Mouse (Mus musculus): ENCODE measurements around the gene Mpeg1.

The Mpeg1 gene

GRCm38 (mm10) chr19:12460282-12461249 is at the start of gene Mpeg1:
Mpeg1 (plus strand) TSS chr19:12460779.
- no peak for DNase-seq

- no peak for DNase-seq
Observed at GRCm38 (mm10) chr19:12413737-12414136, 46.8 kb upstream of the Mpeg1 start.

GRCm38 (mm10) chr19:12417361-12417760 is 43.2 kb upstream of the Mpeg1 start, which contains the start of gene Olfr1441:
Olfr1441 (plus strand) TSS chr19:12417433.
- DNase-seq = no peak

DNA sequence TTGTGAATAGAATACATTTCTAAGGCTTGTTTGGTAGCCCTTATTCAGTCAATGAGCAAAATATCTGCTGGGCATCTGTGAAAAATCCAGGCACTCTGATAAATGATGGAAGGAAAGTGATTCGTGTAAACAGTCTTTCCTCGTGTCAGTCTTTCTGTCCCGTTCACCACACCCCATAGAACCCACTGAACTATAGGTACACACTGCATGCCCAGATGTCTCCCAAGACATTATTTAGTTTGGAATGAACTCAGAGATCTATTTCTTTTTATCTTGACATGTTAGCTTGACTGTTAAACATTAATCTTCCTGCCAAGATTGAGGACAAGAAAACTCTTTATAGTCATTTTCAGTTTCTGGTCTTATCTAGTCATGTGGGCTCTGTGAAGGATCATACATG is 42.3 kb upstream of the Mpeg1 start:
- DNase-seq = no peak

DNA sequence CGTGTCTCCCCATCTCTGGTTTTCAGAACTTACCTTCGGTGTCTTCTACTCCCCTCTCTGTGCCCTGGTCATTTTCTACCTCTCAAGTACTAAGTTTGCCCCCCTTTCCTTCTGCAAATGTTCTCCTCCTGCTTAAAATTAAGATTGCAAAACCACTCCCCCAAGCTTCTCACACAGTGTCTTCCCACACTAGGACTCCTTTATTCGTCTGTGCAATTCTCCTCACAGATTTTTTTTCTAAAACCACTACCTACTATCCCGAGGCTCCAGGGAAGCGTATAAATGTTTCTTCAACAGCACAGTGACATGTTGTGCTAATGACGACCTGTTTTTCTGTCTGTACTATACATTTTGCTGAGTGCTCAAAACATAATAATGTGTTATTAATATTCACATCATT is 40.0 kb upstream of the Mpeg1 start:
- no peak for DNase-seq

DNA sequence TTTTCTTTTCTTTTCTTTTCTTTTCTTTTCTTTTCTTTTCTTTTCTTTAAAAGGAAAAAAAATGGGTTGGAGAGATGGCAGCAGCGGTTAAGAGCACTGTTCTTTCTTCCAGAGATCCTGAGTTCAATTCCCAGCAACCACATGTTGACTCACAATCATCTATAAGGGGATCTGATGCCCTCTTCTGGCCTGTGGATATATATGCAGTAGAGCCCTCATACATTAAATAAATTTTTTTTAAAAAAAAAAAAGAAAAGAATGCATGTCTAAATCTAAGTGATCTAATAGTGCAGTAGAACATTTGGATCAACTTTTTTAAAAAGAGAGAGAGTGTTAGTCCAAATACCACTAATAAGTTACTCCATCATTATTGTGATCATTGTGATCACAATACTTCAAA is 38.9 kb upstream of the Mpeg1 start:
- DNase-seq = no peak

DNA sequence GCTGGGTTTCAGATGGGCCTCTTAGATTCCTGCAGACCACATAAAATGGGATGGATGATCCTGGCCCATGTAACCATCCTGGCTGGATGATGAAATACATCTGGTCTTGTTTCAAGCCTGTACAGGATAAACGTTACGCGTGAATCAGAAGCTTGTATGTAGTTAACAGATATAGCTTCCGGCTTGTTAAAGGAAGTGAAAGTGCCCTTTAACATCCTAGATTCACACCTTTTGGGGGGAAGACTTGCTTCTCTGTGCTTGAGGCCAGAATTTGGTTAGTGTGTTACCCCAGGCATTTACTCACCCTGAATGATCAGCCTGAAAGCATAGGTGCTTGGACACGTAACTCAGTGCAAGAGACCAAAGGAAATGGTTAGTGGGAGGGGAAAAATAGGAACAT is 33.5 kb upstream of the Mpeg1 start:
- DNase-seq = no peak

GRCm38 (mm10) chr19:12427605-12428004 is 33.0 kb upstream of the Mpeg1 start, which contains the start of gene Pfpl:
Pfpl (plus strand) TSS chr19:12427905.
- DNase-seq = no peak

- no peak for DNase-seq
Observed at GRCm38 (mm10) chr19:12433033-12433432, 27.5 kb upstream of the Mpeg1 start.

- DNase-seq = no peak
Observed at GRCm38 (mm10) chr19:12435011-12435416, 25.6 kb upstream of the Mpeg1 start.

- no peak for DNase-seq
Observed at GRCm38 (mm10) chr19:12435750-12436524, 24.6 kb upstream of the Mpeg1 start.

DNA sequence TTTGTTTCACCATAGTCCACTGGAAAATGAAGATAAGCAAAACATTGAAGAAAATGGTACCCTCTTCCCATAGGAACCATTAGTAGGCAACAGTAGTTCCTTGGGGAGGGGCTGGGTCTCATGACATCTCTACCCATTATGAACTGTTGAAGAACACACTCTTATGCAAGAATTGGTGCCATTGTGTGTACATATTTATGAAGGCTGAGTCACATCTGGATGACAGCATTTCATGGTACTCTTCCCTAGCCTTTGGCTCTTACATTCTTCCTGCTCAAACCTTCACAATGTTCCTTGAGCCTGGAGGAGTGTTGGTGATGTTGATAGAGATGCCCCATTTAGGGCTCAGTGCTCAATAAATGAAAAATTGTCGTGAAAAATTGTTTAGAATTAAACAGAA is 21.0 kb upstream of the Mpeg1 start:
- no peak for DNase-seq

GRCm38 (mm10) chr19:12440103-12440725 is 20.4 kb upstream of the Mpeg1 start:
- DNase-seq = no peak

GRCm38 (mm10) chr19:12442560-12442959 is 18.0 kb upstream of the Mpeg1 start:
- no peak for DNase-seq

GRCm38 (mm10) chr19:12445014-12445413 is 15.6 kb upstream of the Mpeg1 start:
- no peak for DNase-seq

DNA sequence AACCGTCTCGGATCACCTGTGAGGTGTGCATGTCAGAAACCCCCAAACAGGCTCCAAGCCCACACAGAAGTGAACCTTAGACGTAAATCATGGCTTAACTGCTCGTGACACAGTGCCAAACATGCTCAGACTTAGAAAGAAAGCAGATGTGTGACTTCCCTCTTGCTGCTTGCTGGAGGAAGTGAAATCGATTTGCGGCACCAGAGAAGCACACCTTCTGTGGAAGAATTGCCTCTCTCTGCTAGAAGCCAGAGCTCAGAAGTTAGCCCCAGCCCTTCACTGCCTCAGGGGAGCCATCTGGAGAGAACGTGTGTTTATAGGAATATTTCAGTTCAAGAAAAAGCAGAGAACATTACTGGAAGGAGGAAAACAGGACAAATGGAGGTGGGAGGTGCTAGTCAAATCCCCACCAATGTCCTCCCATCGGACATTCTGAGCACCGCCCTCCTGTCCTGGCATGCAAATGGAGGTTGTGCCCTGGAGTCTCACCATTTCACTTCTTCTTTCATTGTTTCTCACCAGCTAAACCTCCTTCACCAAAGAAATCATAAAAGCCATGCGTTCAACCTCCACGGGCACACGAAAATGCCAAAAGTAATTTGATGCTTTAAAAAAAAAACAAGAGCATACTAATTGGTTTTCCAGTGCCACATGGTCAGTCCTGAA is 3.0 kb upstream of the Mpeg1 start:
- DNase-seq = no peak

GRCm38 (mm10) chr19:12459516-12459915 is 1.1 kb upstream of the Mpeg1 start:
- no peak for DNase-seq

- no peak for DNase-seq
Observed at GRCm38 (mm10) chr19:12462851-12463721, 2.5 kb downstream of the Mpeg1 start.

- DNase-seq = no peak
Observed at GRCm38 (mm10) chr19:12463722-12464035, 3.1 kb downstream of the Mpeg1 start.

DNA sequence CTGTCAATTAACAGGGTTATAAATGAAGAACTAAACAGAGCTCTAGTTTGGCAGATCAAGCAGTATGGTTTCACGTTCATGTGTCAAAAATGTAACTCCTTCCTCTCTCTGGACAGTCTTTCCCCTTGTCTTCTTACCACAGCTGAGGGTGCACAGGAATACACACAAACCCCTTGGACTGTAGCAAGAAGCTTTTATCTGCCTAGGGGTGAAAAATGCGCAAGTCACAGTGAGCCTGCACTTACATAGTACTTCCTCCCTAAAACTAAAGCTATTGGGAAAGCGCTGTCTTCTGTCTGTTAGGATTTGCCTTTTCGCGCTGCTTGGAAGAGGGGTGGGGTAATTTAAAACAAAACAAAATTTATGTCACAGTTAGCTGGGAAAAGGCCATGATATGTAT is 3.5 kb downstream of the Mpeg1 start:
- no peak for DNase-seq

GRCm38 (mm10) chr19:12464674-12465073 is 4.1 kb downstream of the Mpeg1 start:
- no peak for DNase-seq

Measured in right cerebral cortex, postnatal 4 days (tissue).